Mouse (Mus musculus) left cerebral cortex, adult 11 months (tissue): ENCODE data around the gene Ube2n.
"Not testable (repeated sequence)": the region's sequence is repeated elsewhere in the genome, so short reads cannot be mapped to it uniquely, and the experiment has no call there.

Experiments
- DNase-seq: peaks from one replicate; pipeline ENCODE4 v3.0.0; 2022; ENCODE audit warnings: low spot score

The Ube2n gene

DNA sequence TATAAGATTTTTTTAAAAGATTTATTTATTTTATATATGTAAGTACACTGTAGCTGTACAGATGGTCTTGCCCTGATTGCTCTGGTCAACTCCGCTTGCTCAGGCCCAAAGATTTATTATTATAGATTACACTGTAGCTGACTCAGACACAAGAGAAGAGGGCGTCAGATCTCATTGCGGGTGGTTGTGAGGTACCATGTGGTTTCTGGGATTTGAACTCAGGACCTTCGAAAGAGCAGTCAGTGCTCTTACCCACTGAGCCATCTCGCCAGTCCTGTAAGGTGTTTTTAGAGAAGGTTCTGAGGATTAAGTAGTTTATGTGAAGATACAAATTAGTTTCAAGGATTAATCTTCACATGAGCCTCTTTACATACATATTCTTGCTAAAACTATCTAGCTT is 10.9 kb downstream of the Ube2n start:
- DNase-seq, result no peak

DNA sequence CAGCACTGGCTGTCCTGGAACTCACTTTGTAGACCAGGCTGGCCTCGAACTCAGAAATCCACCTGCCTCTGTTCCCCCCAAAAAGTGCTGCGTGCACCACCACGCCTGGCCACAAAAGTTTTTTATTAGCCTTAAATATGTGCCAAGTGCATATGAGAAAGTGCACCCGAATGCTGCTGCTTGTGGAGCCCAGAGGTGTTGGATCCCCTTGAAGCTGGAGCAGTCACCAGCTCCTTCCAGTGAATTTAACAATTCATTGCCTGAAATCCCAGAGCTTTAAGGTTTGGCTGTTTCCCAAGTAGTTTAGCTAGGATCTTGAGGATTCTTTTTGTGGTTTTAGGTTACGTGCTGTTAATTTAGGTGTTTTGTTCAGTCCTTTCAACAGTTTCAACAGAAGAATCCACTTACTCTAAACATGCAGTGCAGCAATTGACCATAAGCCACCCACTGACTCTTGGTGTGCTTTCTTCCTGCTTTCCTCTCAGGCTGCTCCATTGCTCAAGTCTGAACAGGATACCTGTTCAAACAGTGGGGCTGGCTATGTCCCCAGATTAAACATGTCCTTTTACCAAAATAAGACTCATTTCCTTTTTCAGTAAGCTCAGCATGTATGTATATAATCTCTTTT is 11.7 kb downstream of the Ube2n start:
- DNase-seq, result no peak

DNA sequence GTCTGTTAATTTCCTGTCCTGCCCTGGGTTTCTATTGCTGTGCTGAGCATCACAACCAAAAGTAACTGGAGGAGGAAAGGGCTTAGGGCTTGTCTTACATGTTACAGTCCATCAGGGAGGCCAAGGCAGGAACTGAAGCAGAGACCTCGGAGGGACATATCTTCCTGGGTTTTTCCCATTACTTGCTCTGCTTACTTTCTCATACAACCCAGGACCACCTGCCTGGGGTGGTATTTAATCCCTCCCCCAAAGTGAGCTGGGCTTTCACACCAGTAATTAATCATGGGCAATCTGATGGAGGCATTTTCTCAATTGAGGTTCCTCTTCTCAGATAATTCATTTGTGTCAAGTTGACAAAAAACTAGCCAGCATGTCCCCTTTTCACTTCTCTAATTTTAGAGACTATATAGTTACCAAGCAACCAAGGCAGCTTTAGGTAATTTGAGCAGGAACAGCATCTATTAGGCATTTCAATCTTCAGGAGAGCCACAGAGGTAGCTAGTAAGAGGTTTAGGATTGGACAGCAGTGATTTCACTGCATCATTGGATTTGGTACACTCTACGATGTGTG is 15.7 kb downstream of the Ube2n start:
- DNase-seq, result no peak

DNA sequence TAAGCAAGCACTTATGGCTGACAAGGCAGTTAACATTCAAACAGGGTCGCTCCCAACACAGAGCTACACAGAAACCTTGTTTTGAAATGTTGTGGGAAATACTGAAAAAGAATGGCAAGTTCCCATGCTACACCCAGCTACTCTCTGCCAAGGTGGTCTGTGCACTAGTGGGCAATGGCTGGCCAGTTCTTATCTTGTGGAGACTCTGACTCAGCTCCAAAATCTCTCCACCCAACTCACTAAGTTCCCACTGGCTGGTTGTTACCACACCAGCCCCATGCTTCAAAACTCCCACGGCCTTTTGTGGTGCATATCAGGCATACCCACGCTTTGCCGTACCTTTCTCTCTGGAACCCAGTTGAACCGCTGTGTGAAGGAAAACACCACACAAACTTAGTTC is 18.0 kb downstream of the Ube2n start:
- no peak for DNase-seq

DNA sequence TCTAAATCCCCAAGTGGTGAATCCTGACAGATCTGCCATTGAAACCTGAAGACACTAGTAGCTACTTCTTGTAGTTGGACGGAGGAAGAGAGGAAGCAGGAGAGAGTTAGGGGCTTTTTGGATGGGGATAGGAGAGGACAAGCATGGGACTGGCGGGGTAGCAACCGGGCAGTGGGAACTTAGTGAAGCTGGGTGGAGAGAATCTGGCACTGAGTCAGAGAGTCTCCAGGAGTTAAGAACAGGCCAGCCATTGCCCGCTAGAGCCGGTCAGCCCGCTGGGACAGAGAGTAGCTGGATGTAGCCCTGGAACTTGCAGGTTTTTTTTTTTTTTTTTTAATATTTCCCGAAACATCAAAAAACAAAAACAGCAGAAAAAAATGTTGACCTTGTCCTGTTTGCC is 18.4 kb downstream of the Ube2n start:
- no peak for DNase-seq

DNA sequence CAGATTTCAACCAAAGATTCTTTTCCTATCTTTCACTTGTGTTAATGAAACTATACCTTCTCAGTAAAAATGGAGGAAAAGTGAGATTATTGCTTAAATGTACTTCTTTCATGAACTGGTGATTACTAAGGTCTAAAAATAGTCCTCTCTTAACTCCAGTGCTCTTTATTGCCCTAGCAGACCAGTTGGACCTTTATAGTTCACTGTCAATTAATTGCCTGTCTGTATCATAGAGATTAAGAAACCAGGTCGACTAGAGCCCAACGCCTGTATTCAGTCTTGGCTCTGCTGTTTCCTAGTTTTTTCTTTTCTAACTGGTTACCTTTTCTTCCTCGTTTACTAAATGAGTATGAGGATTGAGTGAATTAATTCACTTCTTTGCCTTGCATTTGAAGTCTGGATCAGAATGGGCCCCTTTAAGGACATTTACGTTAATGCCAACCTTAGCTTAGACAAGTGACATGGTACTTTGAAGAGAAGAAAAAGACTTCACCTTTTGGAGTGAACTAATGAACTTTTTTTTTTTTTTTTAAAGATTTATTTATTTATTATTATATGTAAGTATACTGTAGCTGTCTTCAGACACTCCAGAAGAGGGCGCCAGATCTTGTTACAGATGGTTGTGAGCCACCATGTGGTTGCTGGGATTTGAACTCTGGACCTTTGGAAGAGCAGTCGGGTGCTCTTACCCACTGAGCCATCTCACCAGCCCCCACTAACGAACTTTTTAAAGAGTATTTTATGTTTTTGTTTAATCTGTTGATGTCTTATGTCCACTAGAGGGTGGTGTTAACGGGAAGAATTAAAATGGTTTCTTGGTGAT is 20.7 kb downstream of the Ube2n start:
- DNase-seq, result no peak

DNA sequence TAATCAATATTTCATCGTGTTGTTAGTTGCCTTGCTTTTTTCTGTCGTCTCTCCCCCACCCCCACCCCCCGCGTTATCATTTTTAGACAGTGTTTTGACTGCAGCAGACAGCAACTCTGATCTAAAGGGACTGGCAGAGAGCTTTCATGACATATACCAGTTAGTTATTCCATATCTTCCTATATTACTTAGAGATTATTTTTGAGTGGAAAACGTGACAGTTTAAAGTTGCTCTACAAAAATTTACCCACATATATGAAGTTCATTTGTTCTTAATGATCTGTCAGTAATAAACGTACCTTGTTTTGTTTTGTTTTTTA is 21.2 kb downstream of the Ube2n start:
- no peak for DNase-seq

DNA sequence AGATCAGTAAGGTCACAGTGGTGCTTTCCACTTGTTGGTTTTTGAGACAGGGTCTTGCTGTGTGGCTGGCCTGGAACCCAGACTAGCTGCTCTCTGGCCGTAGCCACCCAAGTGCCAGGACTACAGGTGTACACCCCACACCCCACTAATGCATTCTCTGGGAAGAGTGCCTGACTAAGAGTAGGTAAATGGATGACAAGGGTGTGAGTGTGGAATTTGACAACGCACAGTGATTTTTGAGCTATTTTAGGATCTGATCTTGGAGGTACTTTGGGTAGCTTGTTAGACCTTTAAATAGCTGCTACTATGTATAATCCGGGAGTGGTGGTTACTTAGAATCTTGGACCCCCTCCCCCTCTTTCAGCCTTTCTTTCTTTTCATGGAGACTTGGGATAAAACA is 24.3 kb downstream of the Ube2n start:
- DNase-seq, result no peak

DNA sequence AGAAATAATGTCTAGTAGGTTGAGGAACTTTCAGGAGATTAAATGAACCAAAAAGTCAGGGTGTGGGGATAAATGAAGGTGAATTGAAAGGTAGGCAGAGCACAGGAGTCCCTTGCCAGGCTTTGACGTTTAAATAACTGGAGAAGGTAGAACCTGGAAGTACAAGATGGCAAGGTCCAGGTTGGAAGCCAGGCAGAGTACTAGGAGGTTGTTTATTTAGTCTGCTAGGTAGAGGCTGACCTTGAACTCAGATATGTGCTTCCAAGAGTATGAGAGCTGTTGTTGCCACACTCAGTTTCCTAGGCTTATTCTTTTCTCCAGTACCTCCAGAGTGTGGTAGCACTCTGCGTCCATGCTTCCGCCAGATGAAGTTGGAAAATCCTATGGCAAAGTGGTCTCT is 24.9 kb downstream of the Ube2n start:
- DNase-seq, result no peak

DNA sequence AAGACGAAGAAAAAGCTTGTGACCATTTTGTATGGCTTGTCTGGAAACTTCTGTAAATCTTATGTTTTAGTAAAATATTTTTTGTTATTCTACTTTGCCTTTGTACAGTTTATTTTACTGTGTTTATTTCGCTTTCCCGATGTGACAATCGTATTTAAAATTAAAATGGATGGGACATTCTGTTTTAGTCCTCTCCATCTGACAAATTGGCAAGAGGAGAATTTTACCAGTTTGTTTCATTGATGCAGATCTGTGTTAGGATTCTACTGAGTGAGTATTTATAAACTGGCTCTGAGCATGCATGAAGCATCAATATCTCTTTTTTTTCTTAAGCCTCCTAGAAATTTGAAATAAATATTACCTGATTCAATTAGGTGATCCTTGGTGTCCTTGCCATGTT is 28.0 kb downstream of the Ube2n start:
- DNase-seq, result no peak

DNA sequence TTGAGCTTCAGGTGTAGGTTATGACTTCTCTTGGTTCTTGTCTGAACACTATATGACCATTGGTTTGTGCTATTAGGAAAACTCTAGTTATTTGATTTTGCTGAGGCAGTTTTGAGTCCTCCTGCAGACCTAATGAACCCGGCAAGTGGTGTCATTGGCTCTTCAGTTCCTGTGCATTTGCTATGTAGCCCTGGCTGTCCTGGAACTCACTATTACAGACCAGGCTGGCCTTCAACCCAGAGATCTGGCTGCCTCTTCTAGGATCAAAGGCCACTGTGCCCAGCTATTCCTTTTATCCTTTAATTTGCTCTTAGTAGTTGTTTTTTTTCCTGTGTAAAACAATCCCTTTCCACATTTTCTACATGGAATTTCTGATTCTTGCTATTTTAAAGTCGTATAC is 28.4 kb downstream of the Ube2n start:
- no peak for DNase-seq

DNA sequence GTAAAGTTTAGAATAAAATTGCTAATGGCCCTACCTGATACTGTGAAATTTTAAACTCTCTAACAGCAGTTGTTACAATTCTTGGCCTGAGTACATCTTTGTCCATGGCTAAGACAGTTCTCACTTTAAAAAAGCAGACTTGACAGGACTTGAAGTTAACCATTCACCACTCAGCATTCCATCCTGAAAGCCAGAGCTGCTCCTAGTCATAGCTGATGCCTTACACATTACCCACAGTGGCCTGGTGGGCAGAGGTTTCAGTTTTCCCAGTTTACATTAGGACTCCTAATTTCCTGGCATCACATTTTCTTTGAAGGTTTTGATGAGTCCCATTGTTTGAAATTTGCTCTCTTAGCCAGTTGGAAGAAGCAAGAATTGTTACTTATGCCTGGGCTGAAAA is 29.1 kb downstream of the Ube2n start:
- DNase-seq, result no peak

DNA sequence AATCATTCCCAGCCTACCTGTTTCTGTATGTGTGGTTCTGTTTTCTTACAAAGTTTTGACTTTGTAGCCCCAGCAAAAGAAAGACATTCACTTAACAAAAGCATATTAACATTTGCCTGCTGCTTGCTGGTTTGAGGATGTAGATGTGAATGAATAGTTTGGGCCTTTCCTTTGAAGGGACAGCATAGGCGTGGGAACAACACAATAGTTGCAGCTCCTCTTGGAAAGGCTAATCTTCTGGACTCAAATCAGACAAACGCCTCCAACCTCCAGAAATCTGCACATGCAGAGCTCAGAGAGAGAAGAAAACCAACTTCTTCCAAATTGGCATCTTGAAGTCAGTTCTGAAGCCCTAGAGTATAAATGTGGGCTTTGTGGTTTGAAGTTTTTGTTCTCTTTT is 29.7 kb downstream of the Ube2n start:
- no peak for DNase-seq

DNA sequence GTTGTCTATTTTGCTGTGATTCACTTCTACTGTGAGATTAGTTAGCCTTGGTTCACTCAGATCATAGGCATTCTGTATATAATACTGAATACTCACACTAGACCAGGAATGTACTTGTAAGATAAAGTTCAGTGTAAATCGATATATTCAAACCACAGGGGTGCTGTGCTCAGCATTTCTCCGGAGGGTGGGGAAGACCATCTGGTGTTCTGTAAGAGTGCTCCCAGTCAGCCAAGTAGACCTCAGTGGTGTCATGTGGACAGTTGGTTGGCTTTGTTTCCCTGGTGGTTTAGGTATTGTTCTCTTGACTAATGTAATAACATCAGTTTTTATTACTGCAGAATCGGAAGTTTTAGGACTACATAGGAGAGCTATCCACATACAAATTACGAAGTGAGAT is 30.1 kb downstream of the Ube2n start:
- DNase-seq, result no peak

DNA sequence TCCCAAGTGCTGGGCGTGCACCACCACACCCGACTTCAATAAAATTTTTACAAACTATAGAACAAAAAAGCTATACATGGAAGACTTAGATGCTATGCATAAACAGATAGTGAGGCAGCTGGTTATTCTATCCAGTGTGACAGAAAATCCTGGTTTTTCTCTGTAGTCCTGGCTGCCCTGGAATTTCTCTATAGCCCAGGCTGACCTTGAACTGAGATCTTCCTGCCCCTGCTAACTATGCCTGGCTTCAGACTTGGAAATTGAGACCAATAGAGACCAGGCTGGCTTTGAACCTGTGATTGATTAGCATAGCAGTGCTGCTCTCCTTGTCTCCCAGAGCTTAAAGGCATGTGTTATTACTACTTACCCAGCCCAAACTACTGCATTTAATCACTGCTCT is 31.2 kb downstream of the Ube2n start:
- DNase-seq, result no peak

DNA sequence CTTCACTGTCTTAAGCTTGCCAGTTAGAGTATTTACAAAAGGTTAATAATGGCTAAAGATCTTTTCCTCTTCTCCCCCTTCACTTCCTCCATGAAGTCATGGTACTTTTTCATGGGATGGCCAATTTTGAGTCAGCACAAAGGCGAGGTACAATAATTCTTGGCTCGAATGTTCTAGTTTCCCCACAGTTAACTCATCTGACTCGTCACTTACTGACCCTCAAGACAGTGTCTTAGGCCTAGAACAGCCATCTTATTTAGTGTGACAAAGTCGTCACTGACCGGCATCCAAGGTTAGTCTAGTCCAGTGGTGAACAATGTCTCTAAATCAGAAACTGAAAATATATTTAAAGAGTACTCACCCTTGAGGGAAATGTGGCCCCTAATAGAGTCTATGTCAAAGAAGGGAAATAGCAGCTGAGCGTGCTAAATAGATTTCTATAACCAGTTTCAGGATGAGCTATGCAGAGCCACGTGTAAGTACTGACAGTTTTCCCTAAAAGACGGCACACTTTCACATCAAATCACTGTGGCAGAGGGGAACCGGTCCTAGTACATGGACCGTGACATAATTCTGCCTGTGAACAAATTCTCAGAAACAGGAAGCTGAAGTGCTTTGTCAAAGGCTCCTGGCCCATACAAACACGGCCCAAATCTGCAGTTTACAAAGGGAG is 33.3 kb downstream of the Ube2n start:
- no peak for DNase-seq

DNA sequence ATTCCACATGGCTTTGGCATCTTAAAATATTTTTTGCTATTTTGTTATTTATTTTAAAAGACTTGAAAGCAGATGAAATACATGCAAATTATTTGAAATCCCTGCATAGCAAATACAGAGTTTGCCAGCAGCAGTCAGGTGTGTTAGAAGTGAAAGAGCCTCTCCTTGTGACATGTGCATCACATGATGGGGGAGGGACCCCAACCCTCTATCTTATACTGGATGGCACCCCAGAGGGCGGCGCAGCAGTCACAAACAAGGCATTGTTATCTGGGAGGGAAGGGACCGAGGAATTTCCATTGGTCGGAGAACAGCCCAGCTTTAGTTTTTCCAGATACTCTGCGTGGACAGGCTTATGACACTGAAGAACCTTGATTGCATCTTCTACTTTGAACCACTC is 34.1 kb downstream of the Ube2n start:
- not testable (repeated sequence) for DNase-seq

DNA sequence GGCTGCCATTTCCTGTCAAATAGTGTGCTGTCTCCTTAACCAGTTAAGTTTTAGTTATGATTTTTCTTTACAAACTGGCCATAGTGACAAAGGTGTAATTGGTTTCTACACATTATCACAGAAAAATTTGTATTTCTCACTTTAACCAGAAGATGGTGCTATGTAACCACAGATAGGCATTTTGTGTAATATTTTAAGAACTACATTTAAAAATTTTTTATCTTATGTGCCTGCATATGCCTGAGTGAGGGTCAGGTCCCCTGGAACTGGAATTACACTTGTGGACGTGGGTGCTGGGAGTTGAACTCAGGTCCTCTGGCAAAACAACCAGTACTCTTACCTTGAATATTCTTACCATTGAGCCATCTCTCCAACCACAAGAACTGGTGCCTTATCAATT is 35.6 kb downstream of the Ube2n start:
- no peak for DNase-seq

DNA sequence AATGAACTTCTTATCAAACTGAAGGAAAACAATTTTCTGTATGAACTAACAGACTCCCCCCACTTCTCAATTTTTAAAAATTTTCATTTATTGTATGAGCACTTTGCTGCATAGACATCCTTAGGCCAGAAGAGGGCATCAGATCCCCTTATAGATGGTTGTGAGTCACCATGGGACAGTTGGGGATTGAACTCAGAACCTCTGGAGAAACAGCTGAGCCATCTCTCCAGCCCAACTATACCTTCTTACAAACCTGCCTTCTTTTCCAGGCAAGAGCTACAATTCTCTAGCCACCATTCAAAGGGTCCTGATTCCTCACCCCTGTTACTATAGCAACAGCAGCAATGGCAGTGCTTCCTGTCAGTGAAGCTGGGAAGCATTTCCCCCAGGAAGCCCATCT is 36.8 kb downstream of the Ube2n start:
- DNase-seq, result no peak

DNA sequence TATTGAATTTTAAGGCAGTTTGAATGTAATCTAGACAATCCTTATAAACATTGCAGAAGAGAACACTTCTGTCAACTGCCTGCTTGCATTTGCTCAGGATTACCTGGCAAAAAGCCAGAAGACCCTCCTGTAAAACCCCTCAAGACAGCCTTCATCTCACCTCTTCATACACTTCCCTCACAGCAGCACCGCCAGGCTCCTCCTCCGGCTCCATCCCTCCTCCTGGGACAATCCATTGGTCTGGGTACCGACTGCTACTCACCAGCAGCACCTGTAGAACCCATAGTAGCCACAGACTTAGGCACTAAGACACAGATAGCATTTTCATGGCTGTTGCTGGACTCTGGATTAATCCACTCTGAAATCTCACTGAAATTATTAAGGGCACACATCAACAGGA is 37.4 kb downstream of the Ube2n start:
- DNase-seq, result no peak

DNA sequence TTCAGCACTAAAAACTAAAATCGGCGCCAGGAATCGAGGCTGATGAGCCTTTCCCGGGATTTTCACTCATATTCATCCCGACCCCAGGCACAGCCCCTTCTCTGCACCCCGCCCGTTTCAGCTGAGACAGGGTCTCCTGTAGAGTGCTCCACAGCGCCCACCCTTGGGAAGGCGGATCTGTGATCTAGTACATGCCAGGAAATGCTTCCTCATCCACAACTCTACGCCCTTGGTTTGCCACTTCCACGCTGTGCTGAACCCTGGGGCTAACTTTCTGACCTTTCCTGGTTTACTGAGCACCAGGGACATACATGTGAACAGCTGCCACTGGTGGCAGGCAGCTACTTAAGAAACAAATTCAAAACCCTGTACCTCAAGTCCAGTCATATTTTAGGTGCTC is 40.9 kb downstream of the Ube2n start:
- DNase-seq, result no peak

DNA sequence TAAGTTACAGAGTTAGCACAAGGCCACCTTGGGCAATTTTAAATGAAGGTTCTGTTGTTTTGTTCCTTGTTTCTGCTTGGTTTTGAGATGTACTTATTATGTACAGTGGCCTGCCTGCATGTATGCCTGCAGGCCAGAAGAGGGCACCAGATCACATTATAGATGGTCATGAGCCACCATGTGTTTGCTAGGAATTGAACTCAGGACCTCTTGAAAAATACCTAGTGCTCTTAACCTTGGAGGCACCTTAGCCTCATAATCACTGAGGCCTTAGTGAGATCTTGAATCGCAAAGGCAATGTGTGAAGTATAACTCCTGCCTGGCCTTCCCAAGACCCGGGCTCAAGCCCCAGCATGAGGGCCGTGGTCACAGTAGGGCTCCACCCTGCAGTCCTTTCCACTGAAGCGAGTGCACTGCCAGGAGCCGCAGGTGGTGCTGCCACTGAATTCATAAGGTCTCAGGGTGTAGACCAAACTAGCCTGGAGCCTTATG is 42.4 kb downstream of the Ube2n start:
- no peak for DNase-seq

DNA sequence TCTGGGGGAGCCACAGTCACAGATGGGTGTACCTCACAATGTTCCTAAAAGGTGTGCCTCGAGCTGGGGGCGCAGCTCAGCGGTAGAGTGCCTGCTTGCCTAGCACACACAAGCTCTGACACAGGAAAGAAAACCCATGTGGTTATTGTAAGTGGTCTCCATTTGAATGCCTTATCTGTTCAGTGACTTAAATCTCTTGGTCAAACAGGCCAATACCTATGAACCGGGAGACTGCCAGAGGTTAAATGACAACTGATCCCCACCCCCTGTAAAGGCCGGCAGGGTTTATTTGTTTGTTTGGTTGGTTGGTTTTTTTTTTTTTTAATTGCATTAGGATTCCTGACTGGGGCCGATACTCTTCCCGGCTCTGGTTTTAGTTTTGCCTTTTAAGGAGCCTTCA is 44.5 kb downstream of the Ube2n start:
- no peak for DNase-seq
